Comparison of ENCODE assay signal across 24 mouse cellular contexts in genomic region chr7:25591226-25591625, GRCm38 (mm10). TPM values are rescaled to one million over a fixed set of nuclear protein-coding genes. Genes with fewer than 3 reads are reported as not detected.
DNase-seq lines count a peak whose midpoint lies in the region; ATAC-seq lines count a peak whose summit lies in the region.
"Had no signal": no experiment of that assay in that cellular context is flagged by ENCODE, and none has a peak within 500 bp of the region (broad histone marks: within the 10 kb centered on the region; RNA-seq: fewer than 3 reads in every experiment).

No protein-coding gene starts in this region.

- intact Hi-C loops in heart, postnatal 36 days (cut with DNase I): no loop called here

- H3K9me3 ChIP-seq in heart, embryonic 12.5 days (replicated peaks): no peaks in the 10 kb centered on the region
- H3K9me3 ChIP-seq in heart, embryonic 10.5 days: no peaks in the 10 kb centered on the region
- H3K9me3 ChIP-seq: G1E had no signal

- no peak overlapping the region for H3K4me3 ChIP-seq in heart, embryonic 12.5 days
- H3K4me3 ChIP-seq in heart, embryonic 10.5 days: no peak overlapping the region

- WGBS in heart, embryonic 12.5 days: 75% methylated on average over 2 of the region's 2 CpGs
- WGBS in heart, embryonic 10.5 days: 77% methylated on average over 2 of the region's 2 CpGs

- no peaks in the 10 kb centered on the region for H3K36me3 ChIP-seq in heart, embryonic 12.5 days
- no peaks in the 10 kb centered on the region for H3K36me3 ChIP-seq in heart, embryonic 10.5 days
- H3K36me3 ChIP-seq: G1E had no signal

- no peak for ATAC-seq in heart, embryonic 12.5 days (ENCODE audit: insufficient number of reproducible peaks, low FRiP score)
- ATAC-seq: activated CD4-positive, CD25-positive, alpha-beta regulatory T cell, adult 4 months; CD4-positive, CD25-positive, alpha-beta regulatory T cell, adult 4 months; Patski had no signal

- no peaks in the 10 kb centered on the region for H3K4me1 ChIP-seq in heart, embryonic 12.5 days (replicated peaks)
- no peaks in the 10 kb centered on the region for H3K4me1 ChIP-seq in heart, embryonic 10.5 days

- H3K4me2 ChIP-seq in heart, embryonic 12.5 days: no peak overlapping the region

- H3K27ac ChIP-seq in heart, embryonic 12.5 days (ENCODE audit: poor library complexity, severe bottlenecking): no peak overlapping the region
- H3K27ac ChIP-seq in heart, embryonic 10.5 days: no peak overlapping the region

- no peaks in the 10 kb centered on the region for H3K27me3 ChIP-seq in heart, embryonic 12.5 days (replicated peaks)
- H3K27me3 ChIP-seq in heart, embryonic 10.5 days (ENCODE audit: insufficient read depth, poor library complexity, severe bottlenecking): no peaks in the 10 kb centered on the region

- no peak overlapping the region for H3K9ac ChIP-seq in heart, embryonic 12.5 days

- DNase-seq in heart, adult 11 months: peak; percentile 71
- DNase-seq in heart, embryonic 10.5 days (ENCODE audit: low spot score): peak; percentile 64
- no peak for DNase-seq in heart, postnatal 36 days
- DNase-seq: adrenal gland, adult 2 months; adrenal gland, adult 8-10 months; adrenal gland, postnatal 10 days; adrenal gland, postnatal 14 days; adrenal gland, postnatal 25 days; adrenal gland, postnatal 36 days; B cell, adult 2 months; cerebellum, adult 11 months; cerebellum, adult 11-12 months; cerebellum, adult 18-20 months had no signal

RNA-seq across cellular contexts. Expression of gene Erich4, which starts 24.5 kb away (rescaled TPM):
- not detected in 2 replicates for polyA plus RNA-seq in heart, embryonic 12.5 days (2016; fragmentation: Nextera tagmentation; extraction: Ambion mirVana)
- polyA plus RNA-seq in heart, embryonic 10.5 days (2016; fragmentation: Nextera tagmentation; extraction: Ambion mirVana): not detected in 2 replicates
- under 1 TPM; 0.30 to 0.56 TPM for total RNA-seq in heart, postnatal 36 days (2021)
- total RNA-seq: adrenal gland, adult 18-20 months; adrenal gland, adult 2 months; adrenal gland, adult 8-10 months; adrenal gland, postnatal 10 days; adrenal gland, postnatal 14 days; adrenal gland, postnatal 25 days; adrenal gland, postnatal 36 days; CH12.LX; ES-E14; G1E; MEL had no signal
- polyA plus RNA-seq: activated CD4-positive, CD25-positive, alpha-beta regulatory T cell, adult 4 months; adrenal gland, adult 2 months; C2C12; CD4-positive, CD25-positive, alpha-beta regulatory T cell, adult 4 months; G1E; Patski had no signal

RNA-seq across cellular contexts. Expression of gene Dmac2, which starts 28.0 kb away (rescaled TPM):
- polyA plus RNA-seq in heart, embryonic 12.5 days (2016; fragmentation: Nextera tagmentation; extraction: Ambion mirVana): 55.3 and 56.2 TPM in 2 replicates
- 48.9 and 54.6 TPM in 2 replicates for polyA plus RNA-seq in heart, embryonic 10.5 days (2016; fragmentation: Nextera tagmentation; extraction: Ambion mirVana)
- total RNA-seq in heart, postnatal 36 days (2021): 10 to 100 TPM; 55.2 to 59.1 TPM

RNA-seq across cellular contexts. Expression of gene B3gnt8, which starts 35.2 kb away (rescaled TPM):
- polyA plus RNA-seq in heart, embryonic 12.5 days (2016; fragmentation: Nextera tagmentation; extraction: Ambion mirVana): 6.2 and 7.1 TPM in 2 replicates
- polyA plus RNA-seq in heart, embryonic 10.5 days (2016; fragmentation: Nextera tagmentation; extraction: Ambion mirVana): 5.2 and 5.4 TPM in 2 replicates
- 1 to 10 TPM; 2.6 to 4.6 TPM for total RNA-seq in heart, postnatal 36 days (2021)

RNA-seq across cellular contexts. Expression of gene Ceacam2, which starts 51.6 kb away (rescaled TPM):
- polyA plus RNA-seq in heart, embryonic 12.5 days (2016; fragmentation: Nextera tagmentation; extraction: Ambion mirVana): 0.10 TPM in 1 of 2 replicates, not detected in the other
- polyA plus RNA-seq in heart, embryonic 10.5 days (2016; fragmentation: Nextera tagmentation; extraction: Ambion mirVana): not detected in 2 replicates
- 1 to 10 TPM; 1.4 to 2.1 TPM for total RNA-seq in heart, postnatal 36 days (2021)
- total RNA-seq: CH12.LX, MEL had no signal
- polyA plus RNA-seq: activated CD4-positive, CD25-positive, alpha-beta regulatory T cell, adult 4 months; adrenal gland, adult 2 months; brain, embryonic 14.5 days; C2C12; CD4-positive, CD25-positive, alpha-beta regulatory T cell, adult 4 months; G1E had no signal

Comparison
In these comparisons a context has a peak if more than half of its experiments do, and no peak if none do; other contexts are left out.
1. DNase-seq: peak in heart, adult 11 months (single experiment) and heart, embryonic 10.5 days (single experiment); none in heart, postnatal 36 days (0 of 2).